Mouse (Mus musculus) hindbrain, postnatal 0 days (tissue): Measurements from ENCODE around the gene Mdh2. TPM values are rescaled to one million over a fixed set of nuclear protein-coding genes. Genes with fewer than 3 reads are reported as not detected.

ENCODE experiments used
- ATAC-seq: fragments of 200-750 bp; cut with Nextera tagmentation; 2 replicates; pipeline ENCODE4 v1.8.0; 2017; ENCODE audit warnings: mild to moderate bottlenecking, moderate TSS enrichment, moderate library complexity
- DNase-seq: peaks from one replicate; pipeline ENCODE4 v3.0.0-alpha.2; 2015; ENCODE audit warnings: low spot score
- H3K27ac ChIP-seq: fragments of 300-500 bp; sonication (generic); 2 replicates; pipeline ENCODE4 v1.5.1; 2014; ENCODE audit warnings: mild to moderate bottlenecking
- H3K27me3 ChIP-seq: fragments of 300-500 bp; sonication (generic); 2 replicates; pipeline ENCODE4 v1.6.1; 2014; ENCODE audit warnings: low read length, mixed read lengths; ENCODE audit not compliant: insufficient read depth
- H3K36me3 ChIP-seq: fragments of 300-500 bp; sonication (generic); 2 replicates; pipeline ENCODE4 v1.6.1; 2014; ENCODE audit warnings: low read length, mixed read lengths; ENCODE audit not compliant: insufficient read depth
- H3K4me1 ChIP-seq: fragments of 300-500 bp; sonication (generic); 2 replicates; pipeline ENCODE4 v1.6.1; 2014; ENCODE audit warnings: antibody characterized with exemption, low read length, mixed read lengths; ENCODE audit not compliant: insufficient read depth
- H3K4me2 ChIP-seq: fragments of 300-500 bp; sonication (generic); 2 replicates; pipeline ENCODE4 v1.6.1; 2014; ENCODE audit warnings: low read depth, mild to moderate bottlenecking, low read length, moderate library complexity, mixed read lengths
- H3K4me3 ChIP-seq: fragments of 300-500 bp; sonication (generic); 2 replicates; pipeline ENCODE4 v1.5.1; 2014; ENCODE audit warnings: low read length
- H3K9ac ChIP-seq: fragments of 300-500 bp; sonication (generic); replicated peaks from 2 replicates; pipeline ENCODE4 v1.6.1; 2014; ENCODE audit warnings: mild to moderate bottlenecking, low read length, moderate library complexity, mixed read lengths
- H3K9me3 ChIP-seq: fragments of 300-500 bp; sonication (generic); 2 replicates; pipeline ENCODE4 v1.6.1; 2016; ENCODE audit warnings: low read length, mixed read lengths
- CTCF ChIP-seq: IDR thresholded peaks from 2 replicates; pipeline ENCODE4 v1.5.1; 2016; ENCODE audit warnings: antibody characterized with exemption, control low read depth, low read depth
- WGBS: fragments of 180-500 bp; shearing (Covaris S2); extraction: QIAGEN DNeasy Blood & Tissue Kit; methylation state at CpG from one replicate; pipeline ENCODE4 v1.1.7; 2014; 5-methylcytosine and 5-hydroxymethylcytosine counted together
- microRNA-seq, 2 experiments: library from miRNA; unstranded; fragments of <30 nt; microRNA quantifications; one replicate each; pipeline ENCODE4; 2016
- polyA plus RNA-seq: library from polyadenylated mRNA; unstranded; fragments of >200 nt; fragmentation: Nextera tagmentation; extraction: Ambion mirVana; gene quantifications from 2 replicates; pipeline ENCODE4 v1.2.1, GENCODE M21; 2015
- total RNA-seq: library from RNA; depleted of rRNA; stranded (reverse); fragments of >200 nt; gene quantifications from 2 replicates; pipeline ENCODE4 v1.2.3, GENCODE M21; 2014; rRNA removed

Gene Mdh2
- total and polyA plus RNA-seq, 2 experiments from 2014 or later = 165 to 760 TPM

- H3K27ac ChIP-seq = no peak overlapping the region; the same call in 1 of the 2 replicates
- no peaks in the 10 kb centered on the region for H3K27me3 ChIP-seq
- H3K4me3 ChIP-seq = no peak overlapping the region
- no peaks in the 10 kb centered on the region for H3K36me3 ChIP-seq
- H3K4me2 ChIP-seq = no peak overlapping the region
- WGBS = 32% methylated on average over 6 of the region's 6 CpGs
- H3K9ac ChIP-seq = no peak overlapping the region
- TF ChIP-seq CTCF = no peak
- H3K9me3 ChIP-seq = no peaks in the 10 kb centered on the region
- peak; percentile 21 for DNase-seq
- H3K4me1 ChIP-seq = peaks cover 10% of the 10 kb centered on the region
- ATAC-seq = no peak
Observed at GRCm38 (mm10) chr5:135826225-135826624, 47.9 kb downstream of the Mdh2 start.

- TF ChIP-seq CTCF = no peak
Observed at GRCm38 (mm10) chr5:135829381-135829780, 51.1 kb downstream of the Mdh2 start.

GRCm38 (mm10) chr5:135832729-135833128 lies 54.4 kb downstream of the Mdh2 start:
- no peak overlapping the region for H3K4me3 ChIP-seq
- DNase-seq = peak; percentile 60
- no peaks in the 10 kb centered on the region for H3K36me3 ChIP-seq
- 14% methylated on average over 4 of the region's 4 CpGs for WGBS
- H3K27me3 ChIP-seq = no peaks in the 10 kb centered on the region
- peak overlapping the region; percentile 65; the same call in 1 of the 2 replicates for H3K27ac ChIP-seq
- H3K9ac ChIP-seq = no peak overlapping the region
- 0 out of 2 replicates have a peak, but pooled peaks cover 5% of the 10 kb centered on the region for H3K4me1 ChIP-seq
- no peaks in the 10 kb centered on the region for H3K9me3 ChIP-seq
- H3K4me2 ChIP-seq = no peak overlapping the region
- no peak for ATAC-seq
- no peak for TF ChIP-seq CTCF

More at GRCm38 (mm10) chr5:135829381-135829780, 51.1 kb downstream of the Mdh2 start:
- Histone ChIP-seq H3K4me3 (no peak overlapping the region), H3K9ac (no peak overlapping the region), H3K4me1 (no peaks in the 10 kb centered on the region), H3K4me2 (no peak overlapping the region), H3K27me3 (no peaks in the 10 kb centered on the region), H3K36me3 (no peaks in the 10 kb centered on the region), H3K9me3 (no peaks in the 10 kb centered on the region), H3K27ac (no peak overlapping the region)
- DNase-seq (no peak), ATAC-seq (no peak)
- WGBS = 86% methylated on average over 8 of the region's 8 CpGs

- WGBS = 3% methylated on average over 47 of the region's 47 CpGs
- no peaks in the 10 kb centered on the region for H3K27me3 ChIP-seq
- H3K4me2 ChIP-seq = peak overlapping the region; percentile 67
- DNase-seq = peak; percentile 87
- peak overlapping the region; percentile 42 for H3K27ac ChIP-seq
- peak overlapping the region; percentile 38 for H3K4me3 ChIP-seq
- H3K36me3 ChIP-seq = no peaks in the 10 kb centered on the region
- no peak for TF ChIP-seq CTCF
- peak overlapping the region; percentile 29 for H3K9ac ChIP-seq
- peak; percentile 89 for ATAC-seq
- H3K9me3 ChIP-seq = no peaks in the 10 kb centered on the region
- 0 out of 2 replicates have a peak, but pooled peaks cover 5% of the 10 kb centered on the region for H3K4me1 ChIP-seq
Observed at GRCm38 (mm10) chr5:135834769-135835491, 56.6 kb downstream of the Mdh2 start.

GRCm38 (mm10) chr5:135835492-135835858 lies 57.2 kb downstream of the Mdh2 start:
- Histone ChIP-seq H3K36me3 (no peaks in the 10 kb centered on the region), H3K9me3 (no peaks in the 10 kb centered on the region), H3K4me2 (peak overlapping the region; percentile 67), H3K4me3 (peak overlapping the region; percentile 38), H3K9ac (peak overlapping the region; percentile 29; the same call in 1 of the 2 replicates), H3K27ac (peak overlapping the region; percentile 42; the same call in 1 of the 2 replicates), H3K27me3 (no peaks in the 10 kb centered on the region), H3K4me1 (0 out of 2 replicates have a peak, but pooled peaks cover 5% of the 10 kb centered on the region)
- no peak for TF ChIP-seq CTCF
- ATAC-seq = no peak; the same call in 1 of the 2 replicates
- DNase-seq = no peak
- under 1% methylated on average over 12 of the region's 12 CpGs for WGBS

- H3K36me3 ChIP-seq = no peaks in the 10 kb centered on the region
- DNase-seq = peak; percentile 50
Observed at GRCm38 (mm10) chr5:135835981-135836380, 57.7 kb downstream of the Mdh2 start.

More at GRCm38 (mm10) chr5:135835981-135836380, 57.7 kb downstream of the Mdh2 start:
- no peak for TF ChIP-seq CTCF
- Histone ChIP-seq H3K27ac (peak overlapping the region; percentile 42; the same call in 1 of the 2 replicates), H3K9me3 (no peaks in the 10 kb centered on the region), H3K27me3 (no peaks in the 10 kb centered on the region), H3K4me1 (0 out of 2 replicates have a peak, but pooled peaks cover 5% of the 10 kb centered on the region), H3K4me3 (peak overlapping the region; percentile 38), H3K9ac (no peak overlapping the region), H3K4me2 (peak overlapping the region; percentile 67)
- ATAC-seq = no peak; the same call in 1 of the 2 replicates
- WGBS = 19% methylated on average over 12 of the region's 12 CpGs

Small RNA genes lying within 50 kb of the gene (microRNA-seq; reads per million reads assigned to microRNA genes)
- gene Gm23268 (0 reads per million in 2 experiments), gene Mir7034 (0.35 to 0.36 reads per million in 2 experiments)

Other genes with a start within 250 kb of the Mdh2 start
- gene Hip1, start 233.4 kb upstream of the Mdh2 start, total RNA-seq = 103 and 110 TPM in 2 replicates
- gene Hip1, start 233.4 kb upstream of the Mdh2 start, polyA plus RNA-seq = 26.9 and 28.3 TPM in 2 replicates
- gene Ccl26, start 214.9 kb upstream of the Mdh2 start, total RNA-seq = not detected in 2 replicates
- not detected in 2 replicates for gene Ccl26, start 214.9 kb upstream of the Mdh2 start, polyA plus RNA-seq
- gene Ccl24, start 205.4 kb upstream of the Mdh2 start, total RNA-seq = 0.26 TPM in 1 of 2 replicates, not detected in the other
- gene Ccl24, start 205.4 kb upstream of the Mdh2 start, polyA plus RNA-seq = 1.9 and 2.5 TPM in 2 replicates
- gene Rhbdd2, start 145.9 kb upstream of the Mdh2 start, total RNA-seq = 29.1 and 34.2 TPM in 2 replicates
- 127 and 130 TPM in 2 replicates for gene Rhbdd2, start 145.9 kb upstream of the Mdh2 start, polyA plus RNA-seq
- 71.7 and 71.8 TPM in 2 replicates for gene Por, start 108.4 kb upstream of the Mdh2 start, total RNA-seq
- gene Por, start 108.4 kb upstream of the Mdh2 start, polyA plus RNA-seq = 69.3 and 71.4 TPM in 2 replicates
- 52.8 and 71.7 TPM in 2 replicates for gene Tmem120a, start 34.0 kb upstream of the Mdh2 start, total RNA-seq
- 83.2 and 89.7 TPM in 2 replicates for gene Tmem120a, start 34.0 kb upstream of the Mdh2 start, polyA plus RNA-seq
- gene Styxl1, start 95 bp upstream of the Mdh2 start, total RNA-seq = 0.10 TPM in 1 of 2 replicates, not detected in the other
- gene Styxl1, start 95 bp upstream of the Mdh2 start, polyA plus RNA-seq = 0.61 and 0.69 TPM in 2 replicates
- 75.8 and 106 TPM in 2 replicates for gene Srrm3, start 28.4 kb downstream of the Mdh2 start, total RNA-seq
- gene Srrm3, start 28.4 kb downstream of the Mdh2 start, polyA plus RNA-seq = 50.8 and 55.7 TPM in 2 replicates
- gene Hspb1, start 109.4 kb downstream of the Mdh2 start, total RNA-seq = 29.4 and 29.6 TPM in 2 replicates
- 28.0 and 30.0 TPM in 2 replicates for gene Hspb1, start 109.4 kb downstream of the Mdh2 start, polyA plus RNA-seq
- gene Ywhag, start 156.1 kb downstream of the Mdh2 start, total RNA-seq = 334 and 336 TPM in 2 replicates
- gene Ywhag, start 156.1 kb downstream of the Mdh2 start, polyA plus RNA-seq = 734 and 782 TPM in 2 replicates
- gene Ssc4d, start 196.1 kb downstream of the Mdh2 start, total RNA-seq = 6.5 and 18.9 TPM in 2 replicates
- 3.6 and 3.8 TPM in 2 replicates for gene Ssc4d, start 196.1 kb downstream of the Mdh2 start, polyA plus RNA-seq
- 0.10 TPM in 1 of 2 replicates, not detected in the other for gene Zp3, start 201.6 kb downstream of the Mdh2 start, total RNA-seq
- 0.18 and 0.39 TPM in 2 replicates for gene Zp3, start 201.6 kb downstream of the Mdh2 start, polyA plus RNA-seq
- gene Dtx2, start 216.3 kb downstream of the Mdh2 start, total RNA-seq = 23.5 and 28.6 TPM in 2 replicates
- gene Dtx2, start 216.3 kb downstream of the Mdh2 start, polyA plus RNA-seq = 17.4 and 17.9 TPM in 2 replicates